Mouse (Mus musculus) adipocyte (in vitro differentiated cells): ENCODE data around the gene Cacna2d3.

Experiments
- DNase-seq: peaks from one replicate; pipeline ENCODE4 v3.0.0-alpha.2; 2016; ENCODE audit warnings: low spot score

Gene Cacna2d3

GRCm38 (mm10) chr14:29643217-29643616 is 78.4 kb downstream of the Cacna2d3 start:
- peak; percentile 19 for DNase-seq

GRCm38 (mm10) chr14:29639266-29639665 is 82.4 kb downstream of the Cacna2d3 start:
- DNase-seq = no peak

- no peak for DNase-seq
Observed at GRCm38 (mm10) chr14:29628213-29628612, 93.5 kb downstream of the Cacna2d3 start.

GRCm38 (mm10) chr14:29612436-29612835 is 109.2 kb downstream of the Cacna2d3 start:
- DNase-seq = no peak

- no peak for DNase-seq
Observed at GRCm38 (mm10) chr14:29608761-29609160, 112.9 kb downstream of the Cacna2d3 start.

GRCm38 (mm10) chr14:29599428-29599827 is 122.2 kb downstream of the Cacna2d3 start:
- no peak for DNase-seq

- no peak for DNase-seq
Observed at GRCm38 (mm10) chr14:29592896-29593295, 128.8 kb downstream of the Cacna2d3 start.

- DNase-seq = no peak
Observed at GRCm38 (mm10) chr14:29589628-29590027, 132.0 kb downstream of the Cacna2d3 start.

- DNase-seq = no peak
Observed at GRCm38 (mm10) chr14:29581961-29582360, 139.7 kb downstream of the Cacna2d3 start.

- DNase-seq = no peak
Observed at GRCm38 (mm10) chr14:29577786-29578185, 143.9 kb downstream of the Cacna2d3 start.

GRCm38 (mm10) chr14:29575551-29575950 is 146.1 kb downstream of the Cacna2d3 start:
- no peak for DNase-seq

GRCm38 (mm10) chr14:29562704-29563103 is 159.0 kb downstream of the Cacna2d3 start:
- no peak for DNase-seq

- DNase-seq = peak; percentile 2
Observed at GRCm38 (mm10) chr14:29561122-29561834, 160.4 kb downstream of the Cacna2d3 start.

GRCm38 (mm10) chr14:29558440-29558839 is 163.2 kb downstream of the Cacna2d3 start:
- no peak for DNase-seq

- no peak for DNase-seq
Observed at GRCm38 (mm10) chr14:29556152-29556551, 165.5 kb downstream of the Cacna2d3 start.

GRCm38 (mm10) chr14:29552471-29552870 is 169.2 kb downstream of the Cacna2d3 start:
- no peak for DNase-seq

GRCm38 (mm10) chr14:29548646-29549045 is 173.0 kb downstream of the Cacna2d3 start:
- no peak for DNase-seq

- DNase-seq = no peak
Observed at GRCm38 (mm10) chr14:29530516-29530915, 191.1 kb downstream of the Cacna2d3 start.

- DNase-seq = no peak
Observed at GRCm38 (mm10) chr14:29528696-29529095, 193.0 kb downstream of the Cacna2d3 start.

- no peak for DNase-seq
Observed at GRCm38 (mm10) chr14:29519751-29520669, 201.7 kb downstream of the Cacna2d3 start.

- DNase-seq = no peak
Observed at GRCm38 (mm10) chr14:29502667-29503066, 219.0 kb downstream of the Cacna2d3 start.

GRCm38 (mm10) chr14:29498546-29499290 is 222.9 kb downstream of the Cacna2d3 start:
- DNase-seq = no peak
